Mouse (Mus musculus): ENCODE results near the gene Izumo1r.

DNA sequence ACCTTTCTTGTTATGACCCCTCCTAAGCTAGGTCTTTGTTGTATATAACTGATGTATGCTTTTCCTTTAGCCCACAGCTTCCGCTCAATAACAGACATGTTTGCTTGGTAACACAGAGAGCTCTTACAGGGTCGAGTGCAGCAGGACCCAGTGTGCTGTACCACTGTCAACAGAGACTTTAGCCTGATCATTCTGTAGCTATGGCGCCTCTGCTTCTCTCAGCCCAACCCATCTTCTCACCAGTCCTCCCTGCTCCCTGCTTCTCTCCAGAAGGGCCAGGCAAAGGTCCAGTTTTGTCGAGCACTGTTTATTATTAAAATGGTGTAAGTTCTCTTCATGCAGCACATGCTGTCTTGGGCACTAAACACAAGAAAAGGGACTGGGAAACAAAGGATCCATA lies 19.9 kb upstream of the Izumo1r start:
- TF ChIP-seq CTCF (IDR thresholded peaks at IDR 0.05; ENCODE audit: low read depth): no peak
- no peak for TF ChIP-seq EP300 (IDR thresholded peaks at IDR 0.05; ENCODE audit: low read depth)
